Mouse (Mus musculus) spleen, adult 2 months (tissue): ENCODE data around the gene Zfp74. TPM values are rescaled to one million over a fixed set of nuclear protein-coding genes. Genes with fewer than 3 reads are reported as not detected.
"Not testable (repeated sequence)": the region's sequence is repeated elsewhere in the genome, so short reads cannot be mapped to it uniquely, and the experiment has no call there.

ENCODE experiments used
- DNase-seq, 2 experiments: peaks; one replicate each; pipeline versions ENCODE4 v3.0.0 to v3.0.0-alpha.2; 2012 to 2021; ENCODE audit warnings: low spot score in 2 of 2, low read depth in 1 of 2
- H3K27ac ChIP-seq: fragments of 200-500 bp; 2 replicates; pipeline ENCODE4 v1.5.1; 2012; ENCODE audit warnings: low read length, inconsistent platforms; ENCODE audit not compliant: insufficient read depth
- H3K27me3 ChIP-seq: fragments of 200-500 bp; 2 replicates; pipeline ENCODE4 v1.6.1; 2012; ENCODE audit warnings: mild to moderate bottlenecking, moderate library complexity, low read length, inconsistent platforms; ENCODE audit not compliant: control insufficient read depth, insufficient read depth
- H3K36me3 ChIP-seq: fragments of 200-500 bp; 2 replicates; pipeline ENCODE4 v1.6.1; 2012; ENCODE audit warnings: mild to moderate bottlenecking, low read length, inconsistent platforms; ENCODE audit not compliant: control insufficient read depth, insufficient read depth
- H3K4me1 ChIP-seq: fragments of 200-500 bp; 2 replicates; pipeline ENCODE4 v1.6.1; 2011; ENCODE audit warnings: inconsistent platforms; ENCODE audit not compliant: control insufficient read depth, insufficient read depth, insufficient read length
- H3K4me3 ChIP-seq: fragments of 200-500 bp; 2 replicates; pipeline ENCODE4 v1.5.1; 2011; ENCODE audit warnings: mild to moderate bottlenecking, inconsistent platforms; ENCODE audit not compliant: insufficient read depth, insufficient read length; ENCODE audit errors: extremely low read depth
- CTCF ChIP-seq: fragments of 200-500 bp; IDR thresholded peaks from 2 replicates; pipeline ENCODE4 v1.5.1; 2011; ENCODE audit warnings: mild to moderate bottlenecking, inconsistent platforms; ENCODE audit not compliant: insufficient read depth, insufficient read length, insufficient replicate concordance; ENCODE audit errors: extremely low read depth
- POLR2A ChIP-seq: fragments of 200-500 bp; IDR thresholded peaks from 2 replicates; pipeline ENCODE4 v1.6.1; 2011; ENCODE audit warnings: low read depth, low read length, inconsistent platforms
- WGBS: fragments of 180-500 bp; shearing (Covaris S2); methylation state at CpG from one replicate; pipeline ENCODE4 v1.1.7; 2018; 5-methylcytosine and 5-hydroxymethylcytosine counted together
- polyA plus RNA-seq: library from polyadenylated mRNA; depleted of rRNA; stranded (reverse); fragments of >200 nt; gene quantifications from 2 replicates; pipeline ENCODE4 v1.2.3, GENCODE M21; 2012

The Zfp74 gene
- polyA plus RNA-seq, 1 experiment, result 4.0 TPM

- no peaks in the 10 kb centered on the region; the same call in 1 of the 2 replicates for H3K4me1 ChIP-seq
- H3K4me3 ChIP-seq, result no peak overlapping the region
- no peak for TF ChIP-seq POLR2A
- TF ChIP-seq CTCF, result no peak
- no peaks in the 10 kb centered on the region for H3K27me3 ChIP-seq
- DNase-seq, result no peak
- no peak overlapping the region for H3K27ac ChIP-seq
- no peaks in the 10 kb centered on the region for H3K36me3 ChIP-seq
- 89% methylated on average over 1 of the region's 1 CpGs for WGBS
Observed at GRCm38 (mm10) chr7:29980761-29981160, 26.9 kb upstream of the Zfp74 start.

- TF ChIP-seq POLR2A (no peak), CTCF (no peak)
- WGBS, result 91% methylated on average over 9 of the region's 9 CpGs
- H3K4me1 ChIP-seq, result no peaks in the 10 kb centered on the region
- H3K36me3 ChIP-seq, result no peaks in the 10 kb centered on the region
- no peak overlapping the region for H3K4me3 ChIP-seq
- no peak overlapping the region for H3K27ac ChIP-seq
- no peaks in the 10 kb centered on the region for H3K27me3 ChIP-seq
- DNase-seq, result no peak
Observed at GRCm38 (mm10) chr7:29970686-29971085, 16.8 kb upstream of the Zfp74 start.

DNA sequence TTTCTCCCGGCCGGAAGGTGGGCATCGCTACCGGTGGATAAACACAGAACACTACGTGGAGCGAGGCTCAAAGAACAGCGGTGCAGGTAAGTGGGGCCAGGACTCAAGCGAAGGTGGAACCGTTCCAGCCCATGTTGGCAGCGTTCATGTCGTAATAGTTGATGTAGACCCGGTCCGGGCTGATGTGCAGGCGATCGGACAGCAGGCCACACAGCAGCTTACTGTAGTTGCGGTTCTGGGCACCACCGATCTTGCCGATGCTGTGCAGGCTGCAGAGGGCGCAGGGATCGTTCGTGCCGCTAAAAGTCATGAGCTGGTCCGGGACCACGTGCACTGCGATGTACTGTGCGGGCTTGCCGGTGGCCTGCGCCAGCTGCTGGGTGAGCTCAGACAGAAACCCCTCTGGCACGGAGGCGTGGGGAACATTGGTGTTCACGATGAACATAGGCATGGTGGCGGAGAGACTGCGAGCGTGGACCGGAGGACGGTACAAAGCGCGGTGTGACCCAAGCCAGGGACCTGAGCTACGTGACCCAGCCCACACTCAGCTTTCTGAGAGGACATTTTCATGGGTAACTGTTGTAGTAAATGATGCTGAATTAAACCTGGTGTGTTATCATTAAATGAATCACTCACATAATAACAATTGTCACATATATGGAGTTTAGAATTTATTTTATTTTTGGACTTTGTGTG is 11.4 kb upstream of the Zfp74 start:
- H3K27me3 ChIP-seq, DNase-seq, H3K4me3 ChIP-seq, H3K27ac ChIP-seq, H3K4me1 ChIP-seq, H3K36me3 ChIP-seq: not testable (repeated sequence)
- WGBS, result 75% methylated on average over 39 of the region's 39 CpGs

- Histone ChIP-seq H3K4me1 (no peaks in the 10 kb centered on the region), H3K4me3 (no peak overlapping the region), H3K27ac (no peak overlapping the region), H3K27me3 (no peaks in the 10 kb centered on the region), H3K36me3 (no peaks in the 10 kb centered on the region)
- DNase-seq, result no peak
- 67% methylated on average over 3 of the region's 3 CpGs for WGBS
- TF ChIP-seq CTCF (no peak), POLR2A (no peak)
Observed at GRCm38 (mm10) chr7:29959004-29959403, 5.1 kb upstream of the Zfp74 start.

DNA sequence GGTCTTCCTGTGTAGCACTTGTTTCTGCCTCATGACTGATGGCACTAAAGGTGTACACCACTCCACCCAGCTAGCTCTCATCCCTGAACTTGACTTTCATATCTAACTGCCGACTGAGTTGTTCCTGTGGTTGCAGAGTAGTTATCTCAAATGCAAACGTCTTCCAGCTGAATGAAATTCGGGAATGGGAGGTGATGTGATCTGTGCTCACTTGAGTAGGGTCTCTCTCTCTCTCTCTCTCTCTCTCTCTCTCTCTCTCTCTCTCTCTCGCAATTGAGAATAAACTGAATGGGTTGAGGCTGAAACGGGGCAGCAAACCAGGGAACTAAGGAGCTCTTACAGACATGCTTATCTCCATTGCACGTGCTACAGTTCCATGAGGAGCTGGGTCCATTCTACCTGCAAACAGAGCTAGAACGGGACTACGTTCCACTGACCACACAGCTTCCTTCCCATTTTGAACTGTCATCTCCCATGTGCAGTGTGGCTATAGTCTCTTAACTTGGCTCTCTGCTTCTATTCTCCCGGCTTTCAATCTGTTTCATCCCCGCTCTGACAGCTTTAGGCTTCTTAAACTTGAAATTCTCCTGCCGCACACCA is 4.3 kb upstream of the Zfp74 start:
- no peak overlapping the region for H3K27ac ChIP-seq
- no peaks in the 10 kb centered on the region for H3K36me3 ChIP-seq
- no peaks in the 10 kb centered on the region for H3K4me1 ChIP-seq
- no peaks in the 10 kb centered on the region for H3K27me3 ChIP-seq
- WGBS, result 59% methylated on average over 11 of the region's 11 CpGs
- DNase-seq, result no peak
- TF ChIP-seq CTCF (no peak), POLR2A (no peak)
- H3K4me3 ChIP-seq, result no peak overlapping the region

DNA sequence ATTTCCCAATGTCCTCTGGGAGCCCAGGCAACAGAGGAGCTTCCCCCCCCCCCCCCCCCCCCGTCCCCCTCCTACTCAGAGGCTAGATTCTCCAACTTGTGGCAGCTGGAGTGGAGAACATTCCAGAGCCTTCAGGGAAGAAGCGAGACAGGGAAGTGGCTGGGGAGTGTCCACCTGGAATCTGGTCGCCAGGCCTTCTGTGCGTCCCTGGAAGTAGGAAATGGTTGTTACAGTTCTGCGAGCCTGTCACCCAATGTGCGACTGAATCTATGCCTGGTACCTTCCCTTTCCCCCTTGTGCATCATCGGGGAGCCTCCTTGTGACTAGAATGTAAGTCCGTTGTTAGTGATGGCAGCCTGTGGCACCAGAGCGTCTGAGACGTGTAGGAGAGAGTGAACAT is 2.4 kb upstream of the Zfp74 start:
- 86% methylated on average over 10 of the region's 10 CpGs for WGBS
- Histone ChIP-seq H3K4me1 (no peaks in the 10 kb centered on the region), H3K4me3 (no peak overlapping the region), H3K36me3 (no peaks in the 10 kb centered on the region), H3K27me3 (no peaks in the 10 kb centered on the region), H3K27ac (no peak overlapping the region)
- DNase-seq, result no peak
- TF ChIP-seq POLR2A (no peak), CTCF (no peak)

DNA sequence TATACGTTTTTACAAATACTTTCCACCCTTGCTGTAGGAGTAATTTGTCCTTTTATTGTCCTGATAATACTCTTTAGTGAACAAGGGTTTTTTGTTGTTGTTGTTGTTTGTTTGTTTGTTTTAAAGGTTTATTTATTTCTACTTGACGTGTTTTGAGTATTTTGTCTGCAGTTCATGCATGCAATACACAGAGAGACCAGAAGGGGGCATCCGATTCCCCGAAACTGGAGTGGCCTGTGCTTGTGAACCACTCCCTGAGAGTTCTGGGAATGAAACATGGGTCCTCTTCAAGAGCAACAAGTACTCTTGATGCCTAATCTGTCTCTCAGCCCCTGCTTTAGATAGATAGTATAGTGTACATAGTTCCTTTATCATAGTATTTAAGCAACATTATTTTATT is 842 bp upstream of the Zfp74 start:
- Histone ChIP-seq H3K27ac (no peak overlapping the region), H3K4me3 (no peak overlapping the region), H3K27me3 (no peaks in the 10 kb centered on the region), H3K36me3 (peaks cover 1% of the 10 kb centered on the region), H3K4me1 (no peaks in the 10 kb centered on the region)
- WGBS, result 27% methylated on average over 4 of the region's 4 CpGs
- no peak for DNase-seq
- TF ChIP-seq CTCF, result no peak
- no peak for TF ChIP-seq POLR2A
